Mouse (Mus musculus): ENCODE measurements at regions not wholly inside any gene's neighbourhood (a gene's known extent, or its start where the extent isn't known, plus 50 kb on each side); places are given as distances from the start of the nearest gene placed in this dataset.
A peak's percentile ranks its signal among the peaks of the same experiment; 100 is the strongest.

- DNase-seq (ENCODE audit: low spot score in 2 of 2): no peak
Measured at GRCm38 (mm10) chr3:38221834-38222215, 262.8 kb downstream of the Ankrd50 start.

- DNase-seq (ENCODE audit: low spot score in 2 of 2): peak in 1 of 2 experiments; percentile 24
Measured at GRCm38 (mm10) chr3:38220934-38221833, 263.5 kb downstream of the Ankrd50 start.

- no peak for DNase-seq (ENCODE audit: low spot score in 2 of 2)
Measured at GRCm38 (mm10) chr3:38209081-38209480, 275.6 kb downstream of the Ankrd50 start.

- DNase-seq (ENCODE audit: low spot score in 2 of 2): no peak
Measured at GRCm38 (mm10) chr3:38207867-38208266, 276.8 kb downstream of the Ankrd50 start.

- peak in 1 of 2 experiments; percentile 54 for DNase-seq (ENCODE audit: low spot score in 2 of 2)
Measured at GRCm38 (mm10) chr3:38201861-38202656, 282.6 kb downstream of the Ankrd50 start.

GRCm38 (mm10) chr3:38194001-38194400, 290.6 kb downstream of the Ankrd50 start:
- DNase-seq (ENCODE audit: low spot score in 2 of 2): no peak

- DNase-seq (ENCODE audit: low spot score in 2 of 2): no peak
Measured at GRCm38 (mm10) chr3:38187406-38187896, 297.2 kb downstream of the Ankrd50 start.

- no peak for DNase-seq (ENCODE audit: low spot score in 2 of 2)
Measured at GRCm38 (mm10) chr3:38186503-38186902, 298.1 kb downstream of the Ankrd50 start.

- no peak for DNase-seq (ENCODE audit: low spot score in 2 of 2)
Measured at GRCm38 (mm10) chr3:38178295-38178694, 306.3 kb downstream of the Ankrd50 start.

GRCm38 (mm10) chr3:38175946-38176345, 308.7 kb downstream of the Ankrd50 start:
- DNase-seq (ENCODE audit: low spot score in 2 of 2): no peak

GRCm38 (mm10) chr3:38174735-38175280, 309.8 kb downstream of the Ankrd50 start:
- DNase-seq (ENCODE audit: low spot score in 2 of 2): no peak

GRCm38 (mm10) chr3:38152408-38152807, 332.2 kb downstream of the Ankrd50 start:
- no peak for DNase-seq (ENCODE audit: low spot score in 2 of 2)

GRCm38 (mm10) chr3:38151821-38152220, 332.8 kb downstream of the Ankrd50 start:
- DNase-seq (ENCODE audit: low spot score in 2 of 2): no peak

- no peak for DNase-seq (ENCODE audit: low spot score in 2 of 2)
Measured at GRCm38 (mm10) chr3:38146663-38147062, 338.0 kb downstream of the Ankrd50 start.

GRCm38 (mm10) chr3:38145444-38145843, 339.2 kb downstream of the Ankrd50 start:
- DNase-seq (ENCODE audit: low spot score in 2 of 2): no peak

- no peak for DNase-seq (ENCODE audit: low spot score in 2 of 2)
Measured at GRCm38 (mm10) chr3:38144650-38145049, 340.0 kb downstream of the Ankrd50 start.

GRCm38 (mm10) chr3:38143147-38143883, 341.3 kb downstream of the Ankrd50 start:
- peak in 1 of 2 experiments; percentile 37 for DNase-seq (ENCODE audit: low spot score in 2 of 2)

- DNase-seq (ENCODE audit: low spot score in 2 of 2): no peak
Measured at GRCm38 (mm10) chr3:38139387-38139786, 345.3 kb downstream of the Ankrd50 start.

- DNase-seq (ENCODE audit: low spot score in 2 of 2): no peak
Measured at GRCm38 (mm10) chr3:38138014-38138413, 346.6 kb downstream of the Ankrd50 start.

- no peak for DNase-seq (ENCODE audit: low spot score in 2 of 2)
Measured at GRCm38 (mm10) chr3:38135808-38136214, 348.8 kb downstream of the Ankrd50 start.

- DNase-seq (ENCODE audit: low spot score in 2 of 2): no peak
Measured at GRCm38 (mm10) chr3:38134425-38134824, 350.2 kb downstream of the Ankrd50 start.

GRCm38 (mm10) chr3:38131887-38132220, 352.8 kb downstream of the Ankrd50 start:
- no peak for DNase-seq (ENCODE audit: low spot score in 2 of 2)
